Mouse (Mus musculus) G1E (cell line): Measurements from ENCODE around the gene Ppp1r12c. TPM values are rescaled to one million over a fixed set of nuclear protein-coding genes. Genes with fewer than 3 reads are reported as not detected.
A peak's percentile ranks its signal among the peaks of the same experiment; 100 is the strongest.

Experiments used
- ATAC-seq: 2 replicates; pipeline ENCODE4 v1.8.0; 2016; ENCODE audit warnings: mild to moderate bottlenecking; ENCODE audit not compliant: insufficient number of reproducible peaks, poor library complexity, low FRiP score, severe bottlenecking; ENCODE audit errors: extremely low read depth
- DNase-seq: peaks from one replicate; pipeline ENCODE4 v3.0.0; 2012; ENCODE audit warnings: low spot score
- H3K27me3 ChIP-seq: 2 replicates; pipeline ENCODE4 v1.6.1; 2012; ENCODE audit warnings: mild to moderate bottlenecking, low read length, inconsistent platforms; ENCODE audit not compliant: insufficient read depth
- H3K36me3 ChIP-seq: replicated peaks from 2 replicates; pipeline ENCODE3; 2012; ENCODE audit warnings: mild to moderate bottlenecking, inconsistent platforms
- H3K4me1 ChIP-seq: 2 replicates; pipeline ENCODE4 v1.6.1; 2012; ENCODE audit warnings: low read depth, low read length, inconsistent platforms, mixed read lengths; ENCODE audit not compliant: insufficient read depth
- H3K4me3 ChIP-seq: 2 replicates; pipeline ENCODE4 v1.5.1; 2012; ENCODE audit warnings: low read depth, mild to moderate bottlenecking, inconsistent platforms, low read length, moderate library complexity, mixed read lengths
- H3K9me3 ChIP-seq: replicated peaks from 2 replicates; pipeline ENCODE4 v1.6.1; 2012; ENCODE audit warnings: inconsistent platforms
- CTCF ChIP-seq: IDR thresholded peaks from 2 replicates; pipeline ENCODE4 v1.5.1; 2012; ENCODE audit warnings: low read depth, low read length, inconsistent platforms, mixed read lengths
- GATA1 ChIP-seq: IDR thresholded peaks from 2 replicates; pipeline ENCODE4 v1.6.1; 2012; ENCODE audit warnings: borderline replicate concordance, low read length, inconsistent platforms, mixed read lengths
- GATA2 ChIP-seq: IDR thresholded peaks from 2 replicates; pipeline ENCODE4 v1.6.1; 2012; ENCODE audit warnings: low read depth, low read length, inconsistent platforms, borderline replicate concordance
- POLR2AphosphoS5 ChIP-seq: IDR thresholded peaks from 2 replicates; pipeline ENCODE4 v1.6.1; 2012; ENCODE audit warnings: low read depth, low read length, inconsistent platforms; ENCODE audit not compliant: insufficient replicate concordance
- TAL1 ChIP-seq: conservative IDR thresholded peaks from 2 replicates; pipeline ENCODE4 v1.6.1; 2012; ENCODE audit warnings: low read depth, low read length, inconsistent platforms, mixed read lengths
- polyA plus RNA-seq: library from polyadenylated mRNA; stranded (reverse); fragments of >175 nt; gene quantifications from 2 replicates; pipeline ENCODE4 v1.2.3, GENCODE M21; 2012
- total RNA-seq, 2 experiments: library from RNA; stranded (forward) in 1 of 2; stranded (reverse) in 1 of 2; fragments of 200-1000 nt in 1 of 2; fragments of >200 nt in 1 of 2; fragmentation: Nextera tagmentation in 1 of 2; gene quantifications; 2 replicates each; pipeline ENCODE4 v1.2.3; 2014 to 2017

The Ppp1r12c gene
- total and polyA plus RNA-seq, 3 experiments: 91.1 to 173 (median 91.9) TPM

DNA sequence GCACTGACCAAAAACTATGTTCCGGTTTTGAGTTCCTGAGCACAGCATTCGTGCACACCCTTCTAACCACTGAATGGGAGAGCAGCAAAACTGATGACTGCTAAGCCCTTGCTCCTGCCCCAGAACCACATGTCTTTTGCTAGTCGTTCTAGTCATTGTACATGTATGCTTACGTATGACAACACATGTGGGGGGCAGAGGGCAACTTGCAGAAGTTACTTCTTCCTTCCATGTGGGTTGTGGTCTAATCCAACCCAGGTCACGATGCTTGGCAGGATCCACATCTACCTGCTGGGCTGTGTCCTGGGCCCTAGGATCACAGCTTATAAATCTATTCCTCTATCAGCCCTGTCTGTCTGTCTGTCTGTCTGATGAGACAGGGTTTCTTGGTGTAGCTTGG lies 2.4 kb upstream of the Ppp1r12c start:
- Histone ChIP-seq H3K4me1 (peaks cover 71% of the 10 kb centered on the region), H3K27me3 (no peaks in the 10 kb centered on the region), H3K9me3 (no peaks in the 10 kb centered on the region; the same call in 1 of the 2 replicates), H3K36me3 (peaks cover 14% of the 10 kb centered on the region), H3K4me3 (no peak overlapping the region; the same call in 1 of the 2 replicates)
- DNase-seq: no peak
- ATAC-seq: no peak
- TF ChIP-seq GATA1: no peak
- TF ChIP-seq GATA2: no peak
- no peak for TF ChIP-seq POLR2AphosphoS5
- TF ChIP-seq TAL1: no peak
- no peak for TF ChIP-seq CTCF

DNA sequence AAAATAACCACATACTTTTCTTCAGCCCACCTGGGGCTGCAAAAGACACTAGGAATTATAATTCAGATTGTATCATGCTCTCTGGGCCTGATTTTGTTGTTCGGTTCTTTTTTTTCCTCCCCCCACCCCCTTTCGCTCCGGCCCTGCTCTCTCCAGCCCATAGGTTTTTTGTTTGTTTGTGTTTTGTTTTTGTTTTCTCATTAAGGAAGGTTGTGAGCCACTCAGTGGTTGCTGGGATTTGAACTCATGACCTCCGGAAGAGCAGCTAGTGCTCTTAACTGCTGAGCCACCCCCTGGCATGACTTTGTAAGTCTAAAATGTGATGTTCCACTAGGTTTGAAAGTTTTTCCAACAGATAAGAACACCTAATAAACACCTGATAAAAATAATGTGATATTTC lies 1.6 kb upstream of the Ppp1r12c start:
- H3K4me1 ChIP-seq: peaks cover 71% of the 10 kb centered on the region
- no peak for TF ChIP-seq GATA2
- TF ChIP-seq GATA1: no peak
- no peak for TF ChIP-seq CTCF
- TF ChIP-seq TAL1: no peak
- TF ChIP-seq POLR2AphosphoS5: no peak

DNA sequence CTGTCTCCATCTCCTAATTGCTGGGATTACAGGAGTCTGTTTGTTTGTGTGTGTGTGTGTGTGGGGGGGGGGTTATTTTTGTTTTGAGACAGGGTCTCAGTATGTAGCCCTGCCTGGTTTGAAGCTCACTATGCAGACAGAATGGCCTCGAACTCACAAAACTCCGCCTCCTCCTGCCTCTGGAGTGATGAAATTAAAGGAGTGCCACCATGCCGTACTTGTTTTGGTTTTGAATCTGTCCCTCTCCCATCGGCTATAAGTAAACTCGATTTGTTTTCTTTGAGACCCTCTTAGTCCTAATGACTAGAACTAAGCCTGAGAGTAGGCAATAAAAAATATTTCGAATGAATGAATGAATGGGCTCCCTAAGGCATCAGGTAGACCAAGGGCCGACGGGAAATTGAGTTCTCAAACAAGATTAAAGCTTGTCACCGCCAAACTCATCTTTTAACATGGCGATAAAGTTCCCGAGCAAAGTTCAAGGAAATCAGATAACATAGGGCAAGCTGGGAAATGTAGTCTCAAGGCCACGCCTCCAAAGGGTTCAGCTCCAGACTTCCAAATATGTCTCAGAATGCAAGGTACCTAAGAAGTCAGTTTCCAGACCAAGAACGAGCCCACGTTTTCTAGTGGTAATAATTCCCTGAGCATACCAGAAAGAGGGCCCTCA lies 1.1 kb upstream of the Ppp1r12c start:
- H3K36me3 ChIP-seq: peaks cover 27% of the 10 kb centered on the region
- no peak for TF ChIP-seq CTCF
- TF ChIP-seq TAL1: no peak
- no peak for TF ChIP-seq POLR2AphosphoS5
- no peak for TF ChIP-seq GATA1
- TF ChIP-seq GATA2: no peak
- peaks cover 72% of the 10 kb centered on the region for H3K4me1 ChIP-seq
- no peaks in the 10 kb centered on the region for H3K27me3 ChIP-seq
- H3K9me3 ChIP-seq: no peaks in the 10 kb centered on the region
- ATAC-seq: no peak
- DNase-seq: peak; percentile 54
- peak overlapping the region; percentile 100; the same call in 1 of the 2 replicates for H3K4me3 ChIP-seq

More for the DNA sequence above, 1.6 kb upstream of the Ppp1r12c start:
- no peak for DNase-seq
- no peak overlapping the region for H3K4me3 ChIP-seq
- no peaks in the 10 kb centered on the region; the same call in 1 of the 2 replicates for H3K9me3 ChIP-seq
- H3K27me3 ChIP-seq: no peaks in the 10 kb centered on the region
- ATAC-seq: no peak
- peaks cover 21% of the 10 kb centered on the region for H3K36me3 ChIP-seq

DNA sequence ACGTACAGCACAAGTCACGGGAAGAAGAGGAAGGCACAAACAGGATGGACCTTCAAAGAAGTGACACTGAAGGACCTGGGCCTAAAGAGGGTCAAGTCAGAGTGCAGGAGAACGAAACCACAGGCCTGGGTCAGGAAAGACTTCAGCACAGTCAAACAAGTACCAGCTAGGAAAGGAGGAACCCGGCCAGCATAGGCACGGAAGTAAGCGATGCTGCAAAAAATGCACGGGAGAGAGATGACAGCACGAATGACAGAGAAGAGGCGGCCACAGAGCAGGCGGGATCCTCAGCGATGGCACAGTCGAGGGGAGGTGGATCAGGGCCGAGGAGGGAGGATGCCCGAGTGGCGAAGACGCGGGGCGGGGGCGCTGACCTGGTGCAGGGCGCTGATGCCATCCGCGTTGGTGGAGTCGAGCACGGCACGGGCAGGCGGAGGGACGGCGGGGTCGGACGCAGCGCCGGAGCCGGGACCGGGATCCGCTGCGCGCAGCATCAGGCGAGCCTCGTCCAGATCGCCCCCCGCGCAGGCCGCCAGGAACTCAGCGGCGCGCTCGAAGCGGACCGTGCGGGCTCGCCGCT lies 498 bp downstream of the Ppp1r12c start:
- DNase-seq (no peak), ATAC-seq (no peak)
- peaks cover 76% of the 10 kb centered on the region for H3K4me1 ChIP-seq
- peak overlapping the region; percentile 100 for H3K4me3 ChIP-seq
- TF ChIP-seq GATA2 (no peak), TAL1 (no peak), POLR2AphosphoS5 (no peak), GATA1 (no peak), CTCF (no peak)
- H3K9me3 ChIP-seq: no peaks in the 10 kb centered on the region
- H3K36me3 ChIP-seq: peaks cover 42% of the 10 kb centered on the region
- H3K27me3 ChIP-seq: no peaks in the 10 kb centered on the region

DNA sequence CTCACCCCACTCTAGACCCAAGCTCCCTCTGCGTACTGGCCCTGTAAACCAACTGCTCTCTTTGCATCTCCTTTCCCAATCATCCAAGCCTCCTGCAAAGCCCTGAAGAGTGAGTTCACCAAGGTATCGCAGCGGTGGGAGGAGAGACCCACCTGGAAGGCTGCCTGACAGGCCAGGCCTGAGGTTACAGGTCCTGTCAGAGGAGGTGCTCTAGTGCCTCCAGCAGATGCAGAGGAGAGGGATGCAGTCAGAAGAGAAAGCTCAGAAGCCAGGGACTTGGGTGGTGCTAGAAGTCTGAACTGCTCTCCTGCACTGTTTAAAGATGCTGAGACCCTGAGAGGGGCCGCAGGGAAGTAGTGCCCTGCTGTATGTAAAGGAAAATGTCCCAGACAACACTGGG lies 2.4 kb downstream of the Ppp1r12c start:
- TF ChIP-seq GATA2 (no peak), POLR2AphosphoS5 (no peak), CTCF (no peak), TAL1 (no peak), GATA1 (no peak)
- Histone ChIP-seq H3K27me3 (no peaks in the 10 kb centered on the region), H3K4me3 (peak overlapping the region; percentile 48; the same call in 1 of the 2 replicates), H3K36me3 (peaks cover 62% of the 10 kb centered on the region), H3K4me1 (peaks cover 66% of the 10 kb centered on the region), H3K9me3 (no peaks in the 10 kb centered on the region)
- DNase-seq (no peak), ATAC-seq (no peak)

DNA sequence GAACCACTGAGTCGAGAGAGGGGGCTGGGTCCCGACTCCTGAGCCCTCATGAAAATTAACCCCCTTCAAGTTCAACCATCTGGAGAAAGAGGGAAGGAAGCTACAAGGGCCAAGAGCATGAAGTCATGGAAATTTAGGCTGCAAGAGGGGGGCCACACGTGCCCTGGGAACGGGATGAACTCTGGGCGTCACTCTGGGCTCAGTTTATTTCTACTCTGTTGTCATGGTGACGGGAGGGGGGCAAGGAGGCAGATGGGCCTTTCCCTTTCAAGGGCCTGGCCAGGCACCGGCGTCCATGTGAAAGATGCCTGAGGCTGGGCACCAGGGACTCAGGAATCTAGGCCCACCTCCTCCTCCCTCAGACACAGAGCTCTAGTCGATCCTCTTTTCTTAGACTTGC lies 3.2 kb downstream of the Ppp1r12c start:
- peak overlapping the region; percentile 31; the same call in 1 of the 2 replicates for H3K4me3 ChIP-seq
- DNase-seq: no peak

More for the DNA sequence above, 3.2 kb downstream of the Ppp1r12c start:
- Histone ChIP-seq H3K27me3 (no peaks in the 10 kb centered on the region), H3K9me3 (no peaks in the 10 kb centered on the region), H3K4me1 (peaks cover 65% of the 10 kb centered on the region), H3K36me3 (peaks cover 70% of the 10 kb centered on the region)
- no peak for TF ChIP-seq POLR2AphosphoS5
- no peak for TF ChIP-seq TAL1
- no peak for TF ChIP-seq GATA2
- no peak for TF ChIP-seq GATA1
- TF ChIP-seq CTCF: no peak
- ATAC-seq: no peak
